Mouse (Mus musculus) embryonic fibroblast, embryonic 13.5 days (primary cell): ENCODE data around the gene Ociad1. TPM values are rescaled to one million over a fixed set of nuclear protein-coding genes. Genes with fewer than 3 reads are reported as not detected.
"Not testable (repeated sequence)": the region's sequence is repeated elsewhere in the genome, so short reads cannot be mapped to it uniquely, and the experiment has no call there.

Experiments used
- H3K27ac ChIP-seq: 2 replicates; pipeline ENCODE4 v1.5.1; 2012; ENCODE audit warnings: low read length, control low read depth, inconsistent platforms; ENCODE audit not compliant: insufficient read depth
- H3K4me1 ChIP-seq: 2 replicates; pipeline ENCODE4 v1.6.1; 2011; ENCODE audit warnings: low read length; ENCODE audit not compliant: control insufficient read depth, insufficient read depth
- H3K4me3 ChIP-seq: 2 replicates; pipeline ENCODE4 v1.5.1; 2011; ENCODE audit warnings: mild to moderate bottlenecking, control low read depth, low read length; ENCODE audit not compliant: insufficient read depth
- CTCF ChIP-seq: IDR thresholded peaks from 2 replicates; pipeline ENCODE4 v1.5.1; 2011; ENCODE audit warnings: mild to moderate bottlenecking, control low read depth, low read length, moderate library complexity, borderline replicate concordance; ENCODE audit not compliant: insufficient read depth
- POLR2A ChIP-seq: IDR thresholded peaks from 2 replicates; pipeline ENCODE4 v1.6.1; 2011; ENCODE audit warnings: low read depth, mild to moderate bottlenecking, control low read depth, low read length, moderate library complexity
- polyA plus RNA-seq: library from polyadenylated mRNA; stranded (reverse); fragments of >200 nt; gene quantifications from 2 replicates; pipeline ENCODE4 v1.2.4, GENCODE M21; 2011; ENCODE audit warnings: low read depth; ENCODE audit not compliant: missing spikeins, insufficient read length

Ociad1 gene
- polyA plus RNA-seq, 1 experiment = 477 TPM

DNA sequence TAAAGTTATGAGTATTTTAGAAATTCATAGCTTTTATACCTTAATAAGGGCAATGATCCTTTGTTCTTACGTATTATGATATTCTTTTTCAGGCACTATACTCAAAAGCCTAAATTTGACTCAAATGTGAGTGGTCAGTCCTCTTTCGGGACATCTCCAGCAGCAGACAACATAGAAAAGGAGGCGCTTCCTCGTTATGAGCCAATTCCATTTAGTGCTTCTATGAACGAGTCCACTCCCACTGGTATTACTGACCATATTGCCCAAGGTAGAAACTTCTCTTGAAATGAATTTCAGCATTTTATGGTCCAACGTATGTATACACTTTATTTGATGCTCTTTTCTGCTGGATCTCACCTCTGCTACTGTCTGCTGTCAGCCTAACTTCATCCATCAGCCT lies 13.9 kb downstream of the Ociad1 start:
- H3K27ac ChIP-seq = no peak overlapping the region
- TF ChIP-seq POLR2A = no peak
- TF ChIP-seq CTCF = no peak
- no peak overlapping the region for H3K4me3 ChIP-seq
- 0 out of 2 replicates have a peak, but pooled peaks cover 5% of the 10 kb centered on the region for H3K4me1 ChIP-seq

DNA sequence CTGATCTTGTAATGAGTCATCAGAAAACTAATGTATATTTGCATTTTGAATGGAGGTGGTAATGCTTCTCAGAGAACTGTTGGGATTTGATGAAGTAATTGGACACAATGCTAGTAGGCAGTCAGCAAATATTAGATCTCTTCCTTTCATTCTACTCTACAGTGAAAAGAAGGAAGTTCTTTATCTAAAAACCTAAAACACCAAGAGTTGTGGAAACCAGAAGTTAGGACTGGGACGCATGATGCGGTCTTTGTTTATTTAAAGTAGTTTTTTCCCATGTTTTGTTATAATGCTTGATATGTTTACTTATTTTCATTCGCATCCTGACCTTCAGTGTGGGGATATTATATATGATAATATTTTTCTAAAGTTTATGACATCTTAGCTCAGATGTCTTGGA lies 14.7 kb downstream of the Ociad1 start:
- Histone ChIP-seq H3K27ac (no peak overlapping the region), H3K4me1 (0 out of 2 replicates have a peak, but pooled peaks cover 5% of the 10 kb centered on the region), H3K4me3 (no peak overlapping the region)
- no peak for TF ChIP-seq CTCF

DNA sequence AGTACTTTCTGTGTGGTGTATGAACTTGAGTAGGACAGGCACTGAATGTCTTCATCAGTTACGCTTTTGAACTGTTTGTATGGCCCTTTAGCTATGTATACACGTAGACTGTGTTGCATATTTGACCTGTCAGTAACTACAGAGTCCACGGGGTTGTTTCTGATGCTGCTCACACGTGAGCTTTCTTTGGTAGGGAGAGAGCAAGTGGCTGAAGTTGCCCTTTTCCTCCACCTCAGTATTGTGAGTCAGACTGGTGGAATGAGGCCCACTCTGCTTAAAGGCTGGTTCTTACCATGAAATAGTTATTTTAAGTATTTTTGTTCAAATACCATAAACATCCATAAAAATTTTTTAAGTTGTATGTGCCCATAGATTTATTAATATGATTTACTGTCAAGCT lies 16.9 kb downstream of the Ociad1 start:
- TF ChIP-seq POLR2A (no peak), CTCF (no peak)
- Histone ChIP-seq H3K4me3 (no peak overlapping the region), H3K27ac (no peak overlapping the region), H3K4me1 (0 out of 2 replicates have a peak, but pooled peaks cover 5% of the 10 kb centered on the region)

DNA sequence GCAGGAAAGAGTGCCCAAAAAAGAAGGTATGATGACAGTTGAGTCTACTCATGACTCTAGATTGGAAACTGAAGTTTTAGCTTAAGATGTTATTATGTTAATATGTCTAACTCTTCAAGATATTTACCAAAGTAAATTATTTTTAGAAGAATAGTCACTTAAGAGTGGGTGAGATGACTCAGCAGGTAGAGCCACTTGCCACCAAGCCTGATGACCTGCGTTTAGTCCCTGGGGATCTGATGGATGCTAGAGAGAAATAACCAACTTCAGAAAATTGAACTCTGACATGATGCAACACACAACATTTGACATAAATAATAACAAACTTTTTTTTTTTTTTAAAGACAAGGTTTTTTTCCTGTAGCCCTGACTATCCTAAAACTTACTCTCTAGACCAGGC lies 17.8 kb downstream of the Ociad1 start:
- no peak for TF ChIP-seq CTCF
- no peak for TF ChIP-seq POLR2A
- no peak overlapping the region; the same call in 1 of the 2 replicates for H3K27ac ChIP-seq
- 0 out of 2 replicates have a peak, but pooled peaks cover 5% of the 10 kb centered on the region for H3K4me1 ChIP-seq
- H3K4me3 ChIP-seq = no peak overlapping the region

DNA sequence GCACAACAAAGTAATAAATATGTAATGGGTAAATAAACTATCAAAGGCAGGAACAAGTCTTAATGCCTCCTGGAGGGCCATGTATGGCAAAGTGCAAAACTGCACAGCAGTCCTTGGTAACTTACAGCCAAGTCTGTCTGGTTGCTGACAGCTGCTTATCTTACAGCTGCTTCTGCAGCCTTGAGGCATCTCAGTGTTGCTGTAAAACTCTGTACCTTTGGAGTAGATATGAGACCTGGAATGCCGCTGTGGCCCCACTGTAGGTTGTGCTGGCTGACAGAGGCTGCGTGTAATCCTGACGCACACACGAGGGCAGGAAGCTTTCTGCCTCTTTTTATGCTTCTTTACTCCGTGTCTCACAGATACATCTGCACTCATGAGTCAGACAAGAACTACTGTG lies 18.9 kb downstream of the Ociad1 start:
- no peak overlapping the region for H3K27ac ChIP-seq
- no peak overlapping the region for H3K4me3 ChIP-seq
- TF ChIP-seq CTCF (no peak), POLR2A (no peak)
- 0 out of 2 replicates have a peak, but pooled peaks cover 5% of the 10 kb centered on the region for H3K4me1 ChIP-seq

DNA sequence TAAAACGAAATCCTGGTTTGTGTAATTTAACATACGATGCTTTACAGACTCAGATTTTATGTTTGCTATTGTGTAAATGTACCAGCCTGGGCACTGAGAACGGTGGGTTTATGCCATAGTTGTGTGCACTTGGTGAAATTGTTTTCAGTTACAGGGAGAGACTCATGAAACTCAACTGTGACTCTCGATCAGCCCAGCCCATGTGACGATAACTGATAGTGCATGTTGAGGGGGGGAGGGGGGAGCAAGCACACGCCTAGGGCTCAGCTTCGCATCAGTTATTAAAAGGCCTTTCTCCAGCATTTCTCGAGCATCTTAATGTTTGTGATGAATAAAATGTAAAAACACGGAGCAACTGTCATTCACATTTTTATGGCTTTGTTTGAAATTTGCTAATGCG lies 21.0 kb downstream of the Ociad1 start:
- Histone ChIP-seq H3K27ac (no peak overlapping the region), H3K4me1 (0 out of 2 replicates have a peak, but pooled peaks cover 5% of the 10 kb centered on the region), H3K4me3 (no peak overlapping the region)
- TF ChIP-seq CTCF (no peak), POLR2A (no peak)

DNA sequence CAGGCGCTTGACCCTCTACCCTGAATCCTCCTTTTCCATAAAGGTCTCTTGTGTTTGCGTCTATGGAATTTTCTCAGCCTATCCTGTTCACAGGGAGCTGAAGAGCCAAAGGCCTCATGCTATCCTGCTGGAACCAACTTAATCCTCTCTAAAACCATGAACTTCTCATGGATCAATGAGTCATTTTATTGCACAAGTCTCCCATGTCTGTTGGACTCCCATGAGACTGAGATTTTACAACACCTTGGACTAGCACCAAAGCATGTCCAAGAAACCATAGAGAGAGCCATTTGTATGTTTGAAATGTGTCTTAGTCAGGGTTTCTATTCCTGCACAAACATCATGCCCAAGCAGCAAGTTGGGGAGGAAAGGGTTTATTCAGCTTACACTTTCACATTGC lies 22.1 kb downstream of the Ociad1 start:
- no peak overlapping the region for H3K4me3 ChIP-seq
- no peaks in the 10 kb centered on the region for H3K4me1 ChIP-seq
- H3K27ac ChIP-seq = no peak overlapping the region
- TF ChIP-seq POLR2A (no peak), CTCF (no peak)

DNA sequence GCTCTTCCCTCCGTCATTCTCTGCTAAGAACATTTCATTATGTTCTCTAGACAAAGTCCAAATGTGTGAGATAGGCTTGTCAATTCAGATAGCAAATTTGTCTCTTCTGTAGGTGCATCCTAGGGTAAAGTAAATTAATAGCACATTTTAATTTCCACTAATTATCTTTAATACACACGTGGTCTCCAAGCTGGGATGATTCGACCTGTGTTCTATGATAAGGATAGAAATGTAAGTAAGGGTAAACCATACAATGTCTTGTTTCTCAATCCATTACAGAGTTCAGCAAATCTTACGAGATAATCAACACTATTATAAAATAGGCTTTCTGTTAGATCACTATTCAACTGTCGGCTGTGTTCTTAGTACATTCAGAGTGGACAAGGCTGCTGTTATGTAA lies 26.7 kb downstream of the Ociad1 start:
- Histone ChIP-seq H3K4me1 (no peaks in the 10 kb centered on the region), H3K27ac (no peak overlapping the region), H3K4me3 (no peak overlapping the region)
- TF ChIP-seq CTCF = no peak
- TF ChIP-seq POLR2A = no peak

DNA sequence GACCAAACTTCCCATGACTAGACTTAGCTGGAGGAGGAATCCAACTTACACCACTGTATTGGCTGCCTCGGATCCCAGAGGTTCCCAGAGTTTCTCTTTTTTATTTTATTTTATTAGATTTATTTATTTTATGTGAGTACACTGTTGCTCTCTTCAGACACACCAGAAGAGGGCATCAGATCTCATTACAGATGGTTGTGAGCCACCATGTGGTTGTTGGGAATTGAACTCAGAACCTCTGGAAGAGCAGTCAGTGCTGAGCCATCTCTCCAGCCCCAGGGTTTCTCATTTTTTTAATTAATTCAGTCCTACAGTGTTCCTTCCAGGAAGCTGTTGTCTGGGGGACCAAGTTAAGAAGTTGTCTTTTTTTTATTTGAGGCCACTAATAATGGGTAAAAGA lies 30.1 kb downstream of the Ociad1 start:
- H3K4me3 ChIP-seq, H3K27ac ChIP-seq, H3K4me1 ChIP-seq: not testable (repeated sequence)

DNA sequence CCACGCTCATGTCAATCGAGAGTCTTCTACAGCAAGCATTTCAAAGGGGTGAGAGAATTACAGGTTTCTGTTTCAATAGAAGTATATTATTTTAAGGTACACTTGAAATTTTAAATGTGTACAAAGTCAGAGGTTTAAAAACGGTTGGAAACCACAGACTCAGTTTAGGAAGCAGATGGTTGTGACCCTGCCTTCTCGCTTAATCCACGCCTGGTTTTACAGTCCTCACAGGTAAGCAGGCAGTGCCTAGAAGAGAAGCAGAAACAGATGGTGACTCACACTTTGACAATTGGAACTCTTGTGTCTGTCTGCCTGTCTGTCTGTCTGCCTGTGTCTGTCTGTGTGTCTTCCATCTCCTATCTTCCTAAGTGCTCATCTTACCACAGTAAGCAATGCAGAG lies 31.0 kb downstream of the Ociad1 start:
- Histone ChIP-seq H3K4me1 (no peaks in the 10 kb centered on the region), H3K4me3 (no peak overlapping the region), H3K27ac (no peak overlapping the region)
- no peak for TF ChIP-seq CTCF
- no peak for TF ChIP-seq POLR2A

DNA sequence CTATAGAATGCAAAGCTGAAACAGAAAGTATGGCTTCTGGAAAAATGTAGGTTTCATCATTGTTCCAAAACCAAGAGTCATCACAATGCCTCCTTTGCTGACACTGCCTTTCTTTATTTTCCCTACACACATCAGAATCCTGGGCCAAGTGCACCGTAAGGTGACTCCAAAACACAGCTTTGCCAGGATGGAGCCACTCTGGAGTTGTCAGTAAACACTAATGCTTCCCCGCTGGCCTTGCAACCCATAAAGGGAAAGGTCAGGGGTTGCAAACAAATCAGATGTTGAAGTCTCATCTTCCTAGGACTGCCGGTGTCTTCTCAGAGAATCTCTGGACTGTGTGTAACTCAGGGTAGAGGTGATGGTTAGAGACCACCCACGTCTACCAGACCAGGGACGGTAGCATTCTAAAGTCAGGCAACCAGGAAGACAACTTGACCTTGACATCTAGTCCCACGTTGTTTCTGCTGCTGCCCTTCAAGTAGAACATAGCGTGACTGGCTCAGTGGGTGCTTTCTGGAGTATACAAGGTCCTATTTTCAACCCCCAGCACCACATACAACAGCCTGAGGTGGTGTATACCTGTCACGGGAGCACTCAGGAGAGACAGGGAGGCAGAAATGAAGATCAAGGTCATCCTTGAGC lies 32.1 kb downstream of the Ociad1 start:
- no peak for TF ChIP-seq POLR2A
- no peak for TF ChIP-seq CTCF
- Histone ChIP-seq H3K4me3 (no peak overlapping the region), H3K4me1 (no peaks in the 10 kb centered on the region), H3K27ac (no peak overlapping the region)
